Mouse (Mus musculus) midbrain, embryonic 10.5 days (tissue): ENCODE measurements around the gene Gm43518. TPM values are rescaled to one million over a fixed set of nuclear protein-coding genes. Genes with fewer than 3 reads are reported as not detected.

Experiments
- DNase-seq: peaks from one replicate; pipeline ENCODE4 v3.0.0-alpha.2; 2017; ENCODE audit warnings: low spot score
- H3K27ac ChIP-seq: fragments of 300-500 bp; sonication (generic); replicated peaks from 2 replicates; pipeline ENCODE4 v1.5.1; 2016; ENCODE audit warnings: mild to moderate bottlenecking
- H3K27me3 ChIP-seq: fragments of 300-500 bp; sonication (generic); 2 replicates; pipeline ENCODE4 v1.6.1; 2016; ENCODE audit warnings: low read depth, mild to moderate bottlenecking; ENCODE audit not compliant: poor library complexity, severe bottlenecking
- H3K36me3 ChIP-seq: fragments of 300-500 bp; sonication (generic); 2 replicates; pipeline ENCODE4 v1.6.1; 2016; ENCODE audit warnings: mild to moderate bottlenecking, moderate library complexity
- H3K4me1 ChIP-seq: fragments of 300-500 bp; sonication (generic); 2 replicates; pipeline ENCODE4 v1.6.1; 2016
- H3K4me3 ChIP-seq: fragments of 300-500 bp; sonication (generic); 2 replicates; pipeline ENCODE4 v1.5.1; 2016; ENCODE audit warnings: mild to moderate bottlenecking, moderate library complexity
- H3K9me3 ChIP-seq: fragments of 300-500 bp; sonication (generic); replicated peaks from 2 replicates; pipeline ENCODE4 v1.6.1; 2016; ENCODE audit warnings: mild to moderate bottlenecking
- WGBS: fragments of 180-500 bp; shearing (Covaris S2); methylation state at CpG from one replicate; pipeline ENCODE4 v1.1.7; 2016; 5-methylcytosine and 5-hydroxymethylcytosine counted together
- polyA plus RNA-seq: library from polyadenylated mRNA; unstranded; fragments of >200 nt; fragmentation: Nextera tagmentation; extraction: Ambion mirVana; gene quantifications from 2 replicates; pipeline ENCODE4 v1.2.1, GENCODE M21; 2016

Gm43518 gene
- polyA plus RNA-seq, 1 experiment from 2014 or later: 1.9 TPM

DNA sequence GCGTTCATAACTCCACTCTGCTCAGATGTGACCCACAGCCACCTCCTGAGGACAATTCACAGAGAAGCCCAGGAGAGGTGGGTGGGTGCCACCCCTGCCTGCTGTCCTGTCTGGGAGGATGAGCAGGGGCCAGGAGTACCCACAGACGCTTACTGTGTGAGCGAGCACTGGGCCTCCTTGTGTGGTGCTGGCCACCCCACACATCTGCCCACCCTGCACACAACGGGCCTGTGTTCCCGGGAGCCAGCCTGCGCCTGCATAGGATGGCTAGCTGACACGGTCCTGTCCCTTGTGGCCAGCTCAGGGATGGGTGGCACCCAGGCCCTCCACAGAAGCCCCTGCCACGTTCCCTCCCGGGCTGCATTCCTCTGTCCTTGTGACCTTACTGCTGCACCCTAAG is 58.2 kb downstream of the Gm43518 start:
- 88% methylated on average over 9 of the region's 9 CpGs for WGBS

DNA sequence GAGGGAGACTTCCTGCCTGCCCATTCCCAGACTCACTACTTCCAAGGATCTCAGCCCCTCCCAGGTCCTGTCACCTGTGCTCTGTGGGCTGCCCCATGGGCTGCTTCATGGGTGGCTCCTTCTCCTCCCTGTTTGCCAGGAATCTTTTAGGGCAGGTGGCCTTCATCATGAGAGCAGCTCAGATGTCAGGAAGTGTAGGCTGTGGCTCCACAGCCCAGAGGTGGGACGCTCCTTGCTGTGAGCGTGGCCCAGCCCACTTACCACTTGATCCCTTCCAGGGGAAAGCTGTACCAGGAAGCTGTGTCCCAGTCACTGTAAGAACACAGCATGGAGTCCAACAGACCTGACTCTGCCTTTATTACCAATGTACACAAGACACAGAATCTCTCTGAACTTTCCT is 59.7 kb downstream of the Gm43518 start:
- H3K4me1 ChIP-seq: peaks cover 35% of the 10 kb centered on the region
- 74% methylated on average over 2 of the region's 2 CpGs for WGBS
- DNase-seq: no peak
- H3K4me3 ChIP-seq: no peak overlapping the region
- no peak overlapping the region for H3K27ac ChIP-seq
- H3K27me3 ChIP-seq: 0 out of 2 replicates have a peak, but pooled peaks cover 4% of the 10 kb centered on the region
- no peaks in the 10 kb centered on the region for H3K9me3 ChIP-seq
- no peaks in the 10 kb centered on the region for H3K36me3 ChIP-seq

More for the DNA sequence above, 58.2 kb downstream of the Gm43518 start:
- Histone ChIP-seq H3K4me1 (peaks cover 29% of the 10 kb centered on the region), H3K4me3 (no peak overlapping the region), H3K36me3 (no peaks in the 10 kb centered on the region), H3K9me3 (no peaks in the 10 kb centered on the region), H3K27ac (peak overlapping the region; percentile 49), H3K27me3 (0 out of 2 replicates have a peak, but pooled peaks cover 4% of the 10 kb centered on the region)
- no peak for DNase-seq

DNA sequence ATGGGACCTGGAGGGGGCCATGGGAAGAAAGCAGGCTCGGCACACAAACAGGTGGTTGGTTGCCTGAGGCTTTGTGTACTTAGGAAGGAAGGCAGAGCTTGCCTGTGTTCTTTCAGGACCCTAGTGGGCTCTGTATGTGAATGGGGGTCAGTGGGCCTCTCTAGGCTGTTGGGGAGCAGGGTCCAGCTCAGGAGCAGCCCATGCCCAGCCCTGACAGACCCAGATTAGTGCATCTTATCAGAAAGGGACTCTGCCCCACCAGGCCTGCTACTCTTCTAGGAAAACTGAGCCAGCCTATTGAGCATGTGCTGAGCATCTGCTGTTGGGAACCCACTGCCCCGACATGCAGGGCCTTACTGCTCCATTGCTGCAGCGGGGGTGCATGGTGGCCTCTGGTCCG is 60.3 kb downstream of the Gm43518 start:
- Histone ChIP-seq H3K27ac (peak overlapping the region; percentile 38; the same call in 1 of the 2 replicates), H3K36me3 (no peaks in the 10 kb centered on the region), H3K4me1 (peaks cover 38% of the 10 kb centered on the region), H3K4me3 (no peak overlapping the region), H3K27me3 (0 out of 2 replicates have a peak, but pooled peaks cover 4% of the 10 kb centered on the region), H3K9me3 (no peaks in the 10 kb centered on the region)
- DNase-seq: no peak
- WGBS: 79% methylated on average over 4 of the region's 4 CpGs

Other genes with a start within 250 kb of the Gm43518 start
- 51.3 and 55.8 TPM in 2 replicates for gene Clip1, start 242.8 kb upstream of the Gm43518 start, polyA plus RNA-seq
- gene Zcchc8, start 206.3 kb upstream of the Gm43518 start, polyA plus RNA-seq: 90.1 and 94.5 TPM in 2 replicates
- 126 and 151 TPM in 2 replicates for gene Rsrc2, start 178.0 kb upstream of the Gm43518 start, polyA plus RNA-seq
- 45.5 and 47.7 TPM in 2 replicates for gene Kntc1, start 177.7 kb upstream of the Gm43518 start, polyA plus RNA-seq
- gene Hcar2, start 61.9 kb upstream of the Gm43518 start, polyA plus RNA-seq: not detected in 2 replicates
- gene Hcar1, start 47.4 kb upstream of the Gm43518 start, polyA plus RNA-seq: not detected in 2 replicates
- 159 and 186 TPM in 2 replicates for gene Denr, start 20.2 kb upstream of the Gm43518 start, polyA plus RNA-seq
- gene Ccdc62, start 3.3 kb downstream of the Gm43518 start, polyA plus RNA-seq: 4.7 and 5.7 TPM in 2 replicates
- 6.6 and 9.2 TPM in 2 replicates for gene Hip1r, start 46.2 kb downstream of the Gm43518 start, polyA plus RNA-seq
- 58.1 and 69.2 TPM in 2 replicates for gene Vps37b, start 104.9 kb downstream of the Gm43518 start, polyA plus RNA-seq
- 0.54 and 1.1 TPM in 2 replicates for gene Abcb9, start 168.4 kb downstream of the Gm43518 start, polyA plus RNA-seq
- 18.1 TPM in 2 replicates for gene Ogfod2, start 184.9 kb downstream of the Gm43518 start, polyA plus RNA-seq
- gene Arl6ip4, start 188.7 kb downstream of the Gm43518 start, polyA plus RNA-seq: 123 and 132 TPM in 2 replicates